Mouse (Mus musculus): ENCODE measurements around the gene Lcmt2.

Lcmt2 gene

GRCm38 (mm10) chr2:121115418-121115817 is 25.0 kb downstream of the Lcmt2 start:
- DNase-seq (ENCODE audit: low spot score in 2 of 2) = no peak

DNA sequence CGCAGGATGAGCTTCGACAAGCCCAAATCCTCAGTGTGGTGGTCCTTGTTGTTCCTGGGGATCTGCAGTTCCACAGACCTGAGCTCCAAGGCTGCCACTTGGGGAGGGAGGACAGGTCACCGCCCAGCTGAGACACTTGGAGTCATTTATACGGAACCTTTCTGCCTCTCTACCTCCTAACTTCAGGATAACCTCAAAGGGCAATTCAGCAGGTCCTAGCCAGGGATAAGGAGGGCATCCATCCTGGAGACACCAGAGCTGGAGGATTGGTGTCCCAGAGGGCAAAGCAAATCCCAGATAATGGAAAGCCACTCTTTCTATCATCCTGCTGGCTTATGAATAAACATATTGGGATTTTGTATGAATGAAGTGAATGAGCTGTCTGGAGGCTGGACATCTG is 30.8 kb downstream of the Lcmt2 start, which contains the start of gene Tgm7:
Gene Tgm7 (minus strand): TSS at position 101 of the 400 bp plus-strand sequence.
- no peak for DNase-seq (ENCODE audit: low spot score in 2 of 2)

GRCm38 (mm10) chr2:121105940-121106339 is 34.5 kb downstream of the Lcmt2 start:
- no peak for DNase-seq (ENCODE audit: low spot score in 2 of 2)

DNA sequence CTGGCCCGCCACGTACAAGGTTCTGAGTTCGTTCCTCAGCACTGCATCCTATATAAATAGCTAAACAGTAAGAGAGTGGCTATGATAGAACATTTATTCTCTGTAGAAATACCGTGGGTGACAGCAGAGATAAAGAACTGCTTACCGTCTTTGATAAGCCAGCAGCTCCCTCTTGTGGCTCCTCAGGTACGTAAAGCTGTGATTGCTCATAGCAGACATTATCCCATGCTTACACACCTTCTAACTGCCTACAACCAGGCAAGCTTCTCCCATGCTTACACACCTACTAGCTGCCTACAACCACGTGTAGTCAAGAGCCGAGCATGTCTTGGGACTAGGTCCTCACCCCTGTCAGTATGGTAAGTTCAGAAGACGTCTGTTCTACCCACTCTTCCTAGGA is 38.4 kb downstream of the Lcmt2 start:
- DNase-seq (ENCODE audit: low spot score in 2 of 2) = peak; percentile 50 to 82

- DNase-seq (ENCODE audit: low spot score in 2 of 2) = no peak
Observed at GRCm38 (mm10) chr2:121089751-121090150, 50.7 kb downstream of the Lcmt2 start.

DNA sequence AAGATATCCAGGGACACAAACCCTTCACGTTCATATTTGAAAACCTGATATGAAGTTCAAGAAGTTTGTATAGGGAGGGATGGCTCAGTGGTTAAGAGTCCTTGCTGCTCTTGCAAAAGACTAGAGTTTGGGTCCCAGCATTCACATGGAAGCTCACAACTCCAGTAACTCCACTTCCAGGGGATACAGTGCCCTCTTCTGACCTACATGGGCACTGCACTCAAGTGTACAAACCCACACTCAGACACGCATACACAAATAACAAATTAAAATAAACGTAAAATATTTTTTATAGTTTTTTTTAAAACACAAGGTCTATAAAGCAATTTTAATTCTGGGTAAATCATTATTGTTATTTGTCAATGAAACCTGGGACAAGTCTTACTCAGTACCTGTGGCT is 51.9 kb downstream of the Lcmt2 start:
- DNase-seq (ENCODE audit: low spot score in 2 of 2) = no peak

DNA sequence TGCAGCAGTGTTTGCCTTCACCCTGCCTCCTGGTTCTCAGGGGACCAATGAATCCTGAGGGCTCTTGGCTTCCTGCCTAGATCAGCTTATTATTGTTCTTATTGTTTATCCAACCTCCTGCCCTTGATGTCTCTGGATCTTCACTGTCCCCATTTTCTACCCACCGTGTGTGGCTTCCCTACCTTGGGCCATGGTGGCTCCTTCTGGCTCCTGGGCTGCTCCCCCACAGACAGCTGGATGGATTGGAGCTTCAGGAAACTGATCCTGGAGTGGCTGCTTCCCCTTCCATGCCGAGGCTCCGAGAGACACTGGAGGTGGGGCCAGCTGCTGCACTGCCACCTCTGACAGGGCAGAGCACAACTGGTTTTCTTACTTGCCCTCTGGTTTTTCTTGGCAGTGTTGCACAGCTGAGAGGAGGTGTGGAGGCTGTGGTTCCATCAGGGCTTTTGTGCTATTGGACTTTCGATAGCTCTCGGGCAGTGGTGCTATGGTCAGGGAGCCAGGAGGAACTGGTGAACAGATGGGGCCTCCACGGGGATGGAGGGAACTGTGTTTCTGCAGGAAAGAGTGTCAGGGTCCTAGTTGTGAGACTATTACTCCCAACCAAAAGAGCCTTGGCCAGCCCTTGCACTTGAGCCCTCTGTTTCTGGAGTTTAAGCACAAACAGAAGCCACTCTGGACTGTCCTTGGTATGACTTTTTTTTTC is 54.8 kb downstream of the Lcmt2 start, which contains the start of gene Tgm5:
Gene Tgm5 (minus strand): TSS at position 362 of the 706 bp plus-strand sequence.
- no peak for DNase-seq (ENCODE audit: low spot score in 2 of 2)

GRCm38 (mm10) chr2:121082626-121083025 is 57.8 kb downstream of the Lcmt2 start:
- DNase-seq (ENCODE audit: low spot score in 2 of 2) = no peak

Measured in frontal cortex, postnatal 36 days (tissue).